Mouse (Mus musculus) forebrain, embryonic 13.5 days (tissue): Measurements from ENCODE around the gene Esam. TPM values are rescaled to one million over a fixed set of nuclear protein-coding genes. Genes with fewer than 3 reads are reported as not detected.

Experiments
- ATAC-seq: fragments of 200-750 bp; cut with Nextera tagmentation; 2 replicates; pipeline ENCODE4 v1.8.0; 2017
- H3K27ac ChIP-seq: fragments of 300-500 bp; sonication (generic); 2 replicates; pipeline ENCODE4 v1.5.1; 2015; ENCODE audit warnings: inconsistent platforms, mild to moderate bottlenecking, moderate library complexity
- H3K27me3 ChIP-seq: fragments of 300-500 bp; sonication (generic); 2 replicates; pipeline ENCODE4 v1.6.1; 2015; ENCODE audit warnings: mild to moderate bottlenecking, inconsistent platforms
- H3K36me3 ChIP-seq: fragments of 300-500 bp; sonication (generic); 2 replicates; pipeline ENCODE4 v1.6.1; 2015; ENCODE audit warnings: mild to moderate bottlenecking, inconsistent platforms; ENCODE audit not compliant: poor library complexity, severe bottlenecking
- H3K4me1 ChIP-seq: fragments of 300-500 bp; sonication (generic); 2 replicates; pipeline ENCODE4 v1.6.1; 2015; ENCODE audit warnings: inconsistent platforms
- H3K4me2 ChIP-seq: fragments of 300-500 bp; sonication (generic); 2 replicates; pipeline ENCODE4 v1.6.1; 2015; ENCODE audit warnings: inconsistent platforms, mild to moderate bottlenecking, moderate library complexity
- H3K4me3 ChIP-seq: fragments of 300-500 bp; sonication (generic); 2 replicates; pipeline ENCODE4 v1.5.1; 2015; ENCODE audit warnings: mild to moderate bottlenecking, inconsistent platforms
- H3K9ac ChIP-seq: fragments of 300-500 bp; sonication (generic); 2 replicates; pipeline ENCODE4 v1.6.1; 2015; ENCODE audit warnings: mild to moderate bottlenecking, inconsistent platforms
- H3K9me3 ChIP-seq: fragments of 300-500 bp; sonication (generic); replicated peaks from 2 replicates; pipeline ENCODE4 v1.6.1; 2016; ENCODE audit warnings: inconsistent platforms
- WGBS: fragments of 180-500 bp; shearing (Covaris S2); methylation state at CpG from one replicate; pipeline ENCODE4 v1.1.7; 2015; 5-methylcytosine and 5-hydroxymethylcytosine counted together
- polyA plus RNA-seq: library from polyadenylated mRNA; unstranded; fragments of >200 nt; fragmentation: Nextera tagmentation; extraction: Ambion mirVana; gene quantifications from 2 replicates; pipeline ENCODE4 v1.2.1, GENCODE M21; 2015

Gene Esam
- polyA plus RNA-seq, 1 experiment from 2014 or later, result 31.5 TPM

GRCm38 (mm10) chr9:37512097-37512496 lies 15.8 kb upstream of the Esam start:
- H3K9ac ChIP-seq, result no peak overlapping the region
- H3K4me2 ChIP-seq, result no peak overlapping the region
- no peak overlapping the region for H3K4me3 ChIP-seq
- H3K36me3 ChIP-seq, result no peaks in the 10 kb centered on the region
- ATAC-seq, result no peak
- H3K27me3 ChIP-seq, result no peaks in the 10 kb centered on the region
- H3K27ac ChIP-seq, result no peak overlapping the region
- no peaks in the 10 kb centered on the region for H3K9me3 ChIP-seq
- peaks cover 12% of the 10 kb centered on the region for H3K4me1 ChIP-seq
- 95% methylated on average over 2 of the region's 2 CpGs for WGBS

- Histone ChIP-seq H3K4me2 (no peak overlapping the region), H3K9me3 (no peaks in the 10 kb centered on the region), H3K27ac (no peak overlapping the region), H3K36me3 (peaks cover 9% of the 10 kb centered on the region), H3K9ac (no peak overlapping the region), H3K27me3 (no peaks in the 10 kb centered on the region), H3K4me1 (0 out of 2 replicates have a peak, but pooled peaks cover 8% of the 10 kb centered on the region), H3K4me3 (no peak overlapping the region)
- WGBS, result 73% methylated on average over 3 of the region's 3 CpGs
- ATAC-seq, result no peak
Measured at GRCm38 (mm10) chr9:37514456-37514855, 13.4 kb upstream of the Esam start.

- H3K36me3 ChIP-seq, result peaks cover 33% of the 10 kb centered on the region
- no peak for ATAC-seq
- 0 out of 2 replicates have a peak, but pooled peaks cover 8% of the 10 kb centered on the region for H3K4me1 ChIP-seq
- 78% methylated on average over 1 of the region's 1 CpGs for WGBS
- H3K27me3 ChIP-seq, result no peaks in the 10 kb centered on the region
- H3K9me3 ChIP-seq, result no peaks in the 10 kb centered on the region
- H3K4me3 ChIP-seq, result no peak overlapping the region
- H3K9ac ChIP-seq, result no peak overlapping the region
- no peak overlapping the region for H3K4me2 ChIP-seq
- H3K27ac ChIP-seq, result no peak overlapping the region
Measured at GRCm38 (mm10) chr9:37517467-37517866, 10.4 kb upstream of the Esam start.

- Histone ChIP-seq H3K4me2 (no peak overlapping the region), H3K9ac (no peak overlapping the region), H3K27ac (no peak overlapping the region), H3K4me1 (0 out of 2 replicates have a peak, but pooled peaks cover 7% of the 10 kb centered on the region), H3K9me3 (no peaks in the 10 kb centered on the region), H3K27me3 (no peaks in the 10 kb centered on the region), H3K36me3 (peaks cover 45% of the 10 kb centered on the region), H3K4me3 (no peak overlapping the region)
- ATAC-seq, result no peak
- WGBS, result 85% methylated on average over 8 of the region's 8 CpGs
Measured at GRCm38 (mm10) chr9:37518991-37519390, 8.9 kb upstream of the Esam start.

- Histone ChIP-seq H3K9me3 (no peaks in the 10 kb centered on the region), H3K9ac (no peak overlapping the region), H3K27ac (no peak overlapping the region), H3K4me2 (no peak overlapping the region), H3K36me3 (peaks cover 54% of the 10 kb centered on the region), H3K27me3 (no peaks in the 10 kb centered on the region), H3K4me1 (0 out of 2 replicates have a peak, but pooled peaks cover 3% of the 10 kb centered on the region), H3K4me3 (no peak overlapping the region)
- 93% methylated on average over 2 of the region's 2 CpGs for WGBS
- ATAC-seq, result no peak
Measured at GRCm38 (mm10) chr9:37519995-37520394, 7.9 kb upstream of the Esam start.

- no peak overlapping the region for H3K4me2 ChIP-seq
- peaks cover 54% of the 10 kb centered on the region for H3K27me3 ChIP-seq
- no peak overlapping the region for H3K9ac ChIP-seq
- no peak for ATAC-seq
- H3K27ac ChIP-seq, result no peak overlapping the region
- H3K36me3 ChIP-seq, result peaks cover 51% of the 10 kb centered on the region
- H3K9me3 ChIP-seq, result no peaks in the 10 kb centered on the region
- H3K4me1 ChIP-seq, result peaks cover 16% of the 10 kb centered on the region
- WGBS, result 91% methylated on average over 2 of the region's 2 CpGs
- H3K4me3 ChIP-seq, result no peak overlapping the region
Measured at GRCm38 (mm10) chr9:37525461-37525860, 2.4 kb upstream of the Esam start.

- H3K4me2 ChIP-seq, result no peak overlapping the region
- H3K4me3 ChIP-seq, result 0 out of 2 replicates have a peak overlapping the region, but pooled peaks have one; percentile 4
- peaks cover 66% of the 10 kb centered on the region for H3K27me3 ChIP-seq
- WGBS, result 29% methylated on average over 21 of the region's 21 CpGs
- no peak overlapping the region for H3K9ac ChIP-seq
- H3K27ac ChIP-seq, result no peak overlapping the region
- peaks cover 42% of the 10 kb centered on the region for H3K36me3 ChIP-seq
- no peaks in the 10 kb centered on the region for H3K9me3 ChIP-seq
- no peak for ATAC-seq
- peaks cover 27% of the 10 kb centered on the region for H3K4me1 ChIP-seq
Measured at GRCm38 (mm10) chr9:37526443-37527395, 1.2 kb upstream of the Esam start.

GRCm38 (mm10) chr9:37528225-37528970 lies 520 bp downstream of the Esam start:
- H3K9ac ChIP-seq, result no peak overlapping the region
- peaks cover 72% of the 10 kb centered on the region for H3K27me3 ChIP-seq
- H3K4me3 ChIP-seq, result no peak overlapping the region
- no peak for ATAC-seq
- H3K4me2 ChIP-seq, result no peak overlapping the region
- H3K9me3 ChIP-seq, result no peaks in the 10 kb centered on the region
- H3K36me3 ChIP-seq, result peaks cover 26% of the 10 kb centered on the region
- H3K27ac ChIP-seq, result no peak overlapping the region
- WGBS, result 25% methylated on average over 9 of the region's 9 CpGs
- H3K4me1 ChIP-seq, result peaks cover 27% of the 10 kb centered on the region

GRCm38 (mm10) chr9:37530031-37530887 lies 2.4 kb downstream of the Esam start:
- H3K4me3 ChIP-seq, result peak overlapping the region; percentile 33
- H3K27me3 ChIP-seq, result peaks cover 70% of the 10 kb centered on the region
- H3K9ac ChIP-seq, result peak overlapping the region; percentile 56
- H3K36me3 ChIP-seq, result peaks cover 12% of the 10 kb centered on the region
- peak overlapping the region; percentile 62 for H3K4me2 ChIP-seq
- peaks cover 27% of the 10 kb centered on the region for H3K4me1 ChIP-seq
- ATAC-seq, result peak; percentile 58
- no peaks in the 10 kb centered on the region for H3K9me3 ChIP-seq
- 4% methylated on average over 32 of the region's 32 CpGs for WGBS
- no peak overlapping the region for H3K27ac ChIP-seq

GRCm38 (mm10) chr9:37530888-37531705 lies 3.2 kb downstream of the Esam start:
- H3K9me3 ChIP-seq, result no peaks in the 10 kb centered on the region
- 0 out of 2 replicates have a peak, but pooled peaks cover 4% of the 10 kb centered on the region for H3K36me3 ChIP-seq
- peak; percentile 78 for ATAC-seq
- no peak overlapping the region for H3K27ac ChIP-seq
- peak overlapping the region; percentile 62 for H3K4me2 ChIP-seq
- 2% methylated on average over 31 of the region's 31 CpGs for WGBS
- H3K27me3 ChIP-seq, result peaks cover 62% of the 10 kb centered on the region
- H3K4me1 ChIP-seq, result peaks cover 27% of the 10 kb centered on the region
- H3K4me3 ChIP-seq, result peak overlapping the region; percentile 33
- peak overlapping the region; percentile 56 for H3K9ac ChIP-seq

GRCm38 (mm10) chr9:37536851-37537250 lies 9.0 kb downstream of the Esam start:
- ATAC-seq, result no peak
- WGBS, result 89% methylated on average over 4 of the region's 4 CpGs

More at GRCm38 (mm10) chr9:37536851-37537250, 9.0 kb downstream of the Esam start:
- no peak overlapping the region for H3K4me3 ChIP-seq
- no peak overlapping the region for H3K9ac ChIP-seq
- no peaks in the 10 kb centered on the region for H3K36me3 ChIP-seq
- peaks cover 8% of the 10 kb centered on the region; the same call in 1 of the 2 replicates for H3K27me3 ChIP-seq
- H3K9me3 ChIP-seq, result no peaks in the 10 kb centered on the region
- H3K27ac ChIP-seq, result no peak overlapping the region
- no peaks in the 10 kb centered on the region for H3K4me1 ChIP-seq
- H3K4me2 ChIP-seq, result no peak overlapping the region
